Mouse (Mus musculus): ENCODE measurements around the gene Trpc5. TPM values are rescaled to one million over a fixed set of nuclear protein-coding genes. Genes with fewer than 3 reads are reported as not detected.

Trpc5 gene
- polyA plus RNA-seq, 1 experiment: not detected

DNA sequence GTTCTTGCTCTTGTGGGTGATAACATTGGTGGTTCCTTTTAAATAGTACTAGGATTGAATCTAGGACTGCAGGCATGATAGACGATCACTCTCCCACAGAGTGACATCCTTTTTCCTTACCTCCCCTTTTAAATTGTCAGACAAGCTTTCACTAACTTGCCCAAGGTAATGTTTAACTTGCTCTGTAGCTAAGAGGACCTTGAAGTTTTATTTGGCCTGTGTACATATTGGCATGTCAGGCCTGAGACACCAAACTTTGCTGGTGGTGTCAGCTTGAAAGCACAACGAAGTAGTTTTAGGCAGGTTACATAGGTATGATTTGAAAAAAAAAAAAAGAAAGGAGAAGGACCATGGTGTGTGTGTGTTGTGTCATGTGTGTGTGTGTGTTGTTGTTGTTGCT is 35.8 kb downstream of the Trpc5 start:
- H3K36me3 ChIP-seq (ENCODE audit: control insufficient read depth, insufficient read depth, low read length, poor library complexity, severe bottlenecking): no peaks in the 10 kb centered on the region

DNA sequence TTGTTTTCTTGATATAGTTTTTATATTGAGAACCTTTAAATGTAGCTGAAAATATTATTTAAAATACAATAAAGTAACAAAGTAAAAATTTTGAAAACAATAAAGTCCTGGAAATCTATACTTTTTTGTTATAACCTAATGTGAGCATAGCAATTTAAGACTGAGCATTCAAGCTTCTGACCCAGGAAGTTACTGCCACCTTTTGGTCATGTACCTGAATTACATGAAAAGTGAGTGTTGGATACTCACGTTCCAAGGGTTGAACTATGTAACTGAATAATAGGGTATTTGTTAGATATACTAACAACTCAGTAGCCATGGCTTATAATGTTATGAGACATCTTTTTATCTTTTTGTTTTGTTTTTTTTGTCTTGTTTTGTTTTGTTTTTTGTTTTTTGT is 42.6 kb downstream of the Trpc5 start:
- H3K27me3 ChIP-seq (ENCODE audit: control insufficient read depth, insufficient read depth, low read length, poor library complexity, severe bottlenecking): no peaks in the 10 kb centered on the region
- TF ChIP-seq EP300 (IDR thresholded peaks at IDR 0.05; ENCODE audit: insufficient read depth, low read depth, low read length) (no peak), POLR2A (IDR thresholded peaks at IDR 0.05; ENCODE audit: insufficient read depth, low read length) (no peak), CTCF (IDR thresholded peaks at IDR 0.05; ENCODE audit: low read depth, low read length) (no peak)
- no peak overlapping the region for H3K4me3 ChIP-seq (ENCODE audit: low read depth, low read length)
- no peaks in the 10 kb centered on the region for H3K36me3 ChIP-seq (ENCODE audit: control insufficient read depth, insufficient read depth, low read length, poor library complexity, severe bottlenecking)
- no peaks in the 10 kb centered on the region for H3K4me1 ChIP-seq (ENCODE audit: control insufficient read depth, insufficient read depth, low read length)
- no peak overlapping the region for H3K27ac ChIP-seq (ENCODE audit: insufficient read depth, low read length)
- H3K9ac ChIP-seq (ENCODE audit: low read depth, poor library complexity, severe bottlenecking): no peak overlapping the region
- no peaks in the 10 kb centered on the region for H3K9me3 ChIP-seq (replicated peaks; ENCODE audit: control insufficient read depth, insufficient read depth, low read length, poor library complexity, severe bottlenecking)

More for the DNA sequence above, 35.8 kb downstream of the Trpc5 start:
- no peak for TF ChIP-seq POLR2A (IDR thresholded peaks at IDR 0.05; ENCODE audit: insufficient read depth, low read length)
- TF ChIP-seq CTCF (IDR thresholded peaks at IDR 0.05; ENCODE audit: low read depth, low read length): no peak
- TF ChIP-seq EP300 (IDR thresholded peaks at IDR 0.05; ENCODE audit: insufficient read depth, low read depth, low read length): no peak
- Histone ChIP-seq H3K27ac (ENCODE audit: insufficient read depth, low read length) (no peak overlapping the region), H3K9ac (ENCODE audit: low read depth, poor library complexity, severe bottlenecking) (no peak overlapping the region), H3K27me3 (ENCODE audit: control insufficient read depth, insufficient read depth, low read length, poor library complexity, severe bottlenecking) (no peaks in the 10 kb centered on the region), H3K9me3 (replicated peaks; ENCODE audit: control insufficient read depth, insufficient read depth, low read length, poor library complexity, severe bottlenecking) (no peaks in the 10 kb centered on the region), H3K4me3 (ENCODE audit: low read depth, low read length) (no peak overlapping the region), H3K4me1 (ENCODE audit: control insufficient read depth, insufficient read depth, low read length) (no peaks in the 10 kb centered on the region)

DNA sequence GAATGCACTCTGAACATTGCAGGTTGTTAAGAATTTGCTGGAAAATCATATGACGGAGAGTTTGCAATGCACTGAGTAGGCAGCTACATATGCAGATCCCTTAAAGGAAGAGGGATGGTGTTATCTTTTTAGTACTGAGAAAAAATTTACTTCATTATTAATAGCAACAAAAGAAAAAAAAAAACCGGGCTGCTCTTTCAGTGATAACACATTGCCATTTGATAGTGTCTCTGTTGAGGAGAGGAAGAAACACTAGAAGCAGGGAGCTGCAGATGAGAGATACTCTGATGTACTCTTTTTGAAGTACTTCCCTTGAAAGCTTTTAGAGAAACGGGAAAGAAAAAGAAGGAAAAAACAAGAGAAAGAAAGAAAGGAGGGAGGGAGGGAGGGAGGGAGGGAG is 43.2 kb downstream of the Trpc5 start:
- Histone ChIP-seq H3K9ac (ENCODE audit: low read depth, poor library complexity, severe bottlenecking) (no peak overlapping the region), H3K36me3 (ENCODE audit: control insufficient read depth, insufficient read depth, low read length, poor library complexity, severe bottlenecking) (no peaks in the 10 kb centered on the region), H3K4me3 (ENCODE audit: low read depth, low read length) (no peak overlapping the region), H3K27ac (ENCODE audit: insufficient read depth, low read length) (no peak overlapping the region), H3K27me3 (ENCODE audit: control insufficient read depth, insufficient read depth, low read length, poor library complexity, severe bottlenecking) (no peaks in the 10 kb centered on the region), H3K4me1 (ENCODE audit: control insufficient read depth, insufficient read depth, low read length) (no peaks in the 10 kb centered on the region), H3K9me3 (replicated peaks; ENCODE audit: control insufficient read depth, insufficient read depth, low read length, poor library complexity, severe bottlenecking) (no peaks in the 10 kb centered on the region)
- TF ChIP-seq CTCF (IDR thresholded peaks at IDR 0.05; ENCODE audit: low read depth, low read length) (no peak), POLR2A (IDR thresholded peaks at IDR 0.05; ENCODE audit: insufficient read depth, low read length) (no peak), EP300 (IDR thresholded peaks at IDR 0.05; ENCODE audit: insufficient read depth, low read depth, low read length) (no peak)

DNA sequence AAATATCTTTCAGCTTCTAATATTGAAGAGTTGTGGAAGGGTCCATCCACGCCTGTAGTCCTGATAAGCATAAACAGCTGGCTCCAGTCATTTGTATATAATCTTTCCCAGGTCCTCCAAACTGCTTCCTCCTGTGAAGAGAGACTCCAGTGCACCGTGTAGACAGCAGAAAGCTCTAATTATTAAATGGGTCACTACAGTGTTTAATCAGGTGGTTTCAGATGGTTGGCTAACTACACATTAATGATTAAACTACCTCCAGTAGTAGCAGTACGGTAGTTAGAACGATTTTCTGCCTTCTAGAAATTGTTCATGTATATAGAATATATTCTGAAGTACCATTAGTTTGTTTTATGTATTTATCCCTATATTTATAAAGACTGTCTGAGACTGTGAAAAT is 75.2 kb downstream of the Trpc5 start:
- H3K9ac ChIP-seq (ENCODE audit: low read depth, poor library complexity, severe bottlenecking): no peak overlapping the region
- no peaks in the 10 kb centered on the region for H3K27me3 ChIP-seq (ENCODE audit: control insufficient read depth, insufficient read depth, low read length, poor library complexity, severe bottlenecking)
- H3K36me3 ChIP-seq (ENCODE audit: control insufficient read depth, insufficient read depth, low read length, poor library complexity, severe bottlenecking): no peaks in the 10 kb centered on the region
- H3K4me1 ChIP-seq (ENCODE audit: control insufficient read depth, insufficient read depth, low read length): no peaks in the 10 kb centered on the region
- no peak overlapping the region for H3K4me3 ChIP-seq (ENCODE audit: low read depth, low read length)
- TF ChIP-seq EP300 (IDR thresholded peaks at IDR 0.05; ENCODE audit: insufficient read depth, low read depth, low read length) (no peak), CTCF (IDR thresholded peaks at IDR 0.05; ENCODE audit: low read depth, low read length) (no peak), POLR2A (IDR thresholded peaks at IDR 0.05; ENCODE audit: insufficient read depth, low read length) (no peak)
- no peaks in the 10 kb centered on the region for H3K9me3 ChIP-seq (replicated peaks; ENCODE audit: control insufficient read depth, insufficient read depth, low read length, poor library complexity, severe bottlenecking)
- no peak overlapping the region for H3K27ac ChIP-seq (ENCODE audit: insufficient read depth, low read length)

- no peak for TF ChIP-seq POLR2A (IDR thresholded peaks at IDR 0.05; ENCODE audit: insufficient read depth, low read length)
- no peak for TF ChIP-seq CTCF (IDR thresholded peaks at IDR 0.05; ENCODE audit: low read depth, low read length)
- TF ChIP-seq EP300 (IDR thresholded peaks at IDR 0.05; ENCODE audit: insufficient read depth, low read depth, low read length): no peak
- Histone ChIP-seq H3K9me3 (replicated peaks; ENCODE audit: control insufficient read depth, insufficient read depth, low read length, poor library complexity, severe bottlenecking) (no peaks in the 10 kb centered on the region), H3K9ac (ENCODE audit: low read depth, poor library complexity, severe bottlenecking) (no peak overlapping the region), H3K4me3 (ENCODE audit: low read depth, low read length) (no peak overlapping the region), H3K4me1 (ENCODE audit: control insufficient read depth, insufficient read depth, low read length) (no peaks in the 10 kb centered on the region), H3K27me3 (ENCODE audit: control insufficient read depth, insufficient read depth, low read length, poor library complexity, severe bottlenecking) (no peaks in the 10 kb centered on the region), H3K36me3 (ENCODE audit: control insufficient read depth, insufficient read depth, low read length, poor library complexity, severe bottlenecking) (no peaks in the 10 kb centered on the region), H3K27ac (ENCODE audit: insufficient read depth, low read length) (no peak overlapping the region)
Measured at GRCm38 (mm10) chrX:144536431-144536830, 151.5 kb downstream of the Trpc5 start.

DNA sequence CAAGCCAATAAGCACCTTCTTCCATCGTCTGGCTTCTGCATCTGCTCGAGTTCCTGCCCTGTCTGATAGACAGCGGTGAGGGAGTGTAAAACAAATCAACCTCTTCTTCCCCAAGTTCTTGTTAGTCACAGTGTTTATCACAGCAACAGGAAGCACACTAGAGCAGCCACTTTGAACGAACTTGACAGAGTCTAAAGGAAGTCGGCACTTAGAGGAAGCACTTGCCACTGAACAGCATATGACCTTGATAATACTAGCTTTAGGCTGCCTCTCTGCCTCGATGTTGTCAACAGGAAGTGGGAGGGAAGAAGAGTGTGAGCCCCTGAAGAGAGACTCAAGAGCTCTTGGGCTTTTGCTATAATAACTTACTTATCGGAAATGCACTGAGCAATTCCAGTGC is 161.9 kb downstream of the Trpc5 start:
- H3K27ac ChIP-seq (ENCODE audit: insufficient read depth, low read length): no peak overlapping the region
- H3K4me3 ChIP-seq (ENCODE audit: low read depth, low read length): no peak overlapping the region
- no peak for TF ChIP-seq POLR2A (IDR thresholded peaks at IDR 0.05; ENCODE audit: insufficient read depth, low read length)
- no peaks in the 10 kb centered on the region for H3K4me1 ChIP-seq (ENCODE audit: control insufficient read depth, insufficient read depth, low read length)
- H3K9me3 ChIP-seq (replicated peaks; ENCODE audit: control insufficient read depth, insufficient read depth, low read length, poor library complexity, severe bottlenecking): no peaks in the 10 kb centered on the region
- H3K9ac ChIP-seq (ENCODE audit: low read depth, poor library complexity, severe bottlenecking): no peak overlapping the region
- H3K27me3 ChIP-seq (ENCODE audit: control insufficient read depth, insufficient read depth, low read length, poor library complexity, severe bottlenecking): no peaks in the 10 kb centered on the region
- no peaks in the 10 kb centered on the region for H3K36me3 ChIP-seq (ENCODE audit: control insufficient read depth, insufficient read depth, low read length, poor library complexity, severe bottlenecking)
